Mouse (Mus musculus): ENCODE data around the gene Znrf2. TPM values are rescaled to one million over a fixed set of nuclear protein-coding genes. Genes with fewer than 3 reads are reported as not detected.
"Not testable (repeated sequence)": the region's sequence is repeated elsewhere in the genome, so short reads cannot be mapped to it uniquely, and the experiment has no call there.

The Znrf2 gene
- polyA plus RNA-seq, 1 experiment from 2014 or later: 5.2 TPM

- Histone ChIP-seq H3K4me1 (replicated peaks; ENCODE audit: control insufficient read depth, insufficient read depth) (0 out of 2 replicates have a peak, but pooled peaks cover 2% of the 10 kb centered on the region), H3K9ac (ENCODE audit: low read length) (no peak overlapping the region), H3K36me3 (ENCODE audit: control insufficient read depth, insufficient read depth, low read length) (no peaks in the 10 kb centered on the region), H3K27ac (replicated peaks) (no peak overlapping the region), H3K27me3 (ENCODE audit: control insufficient read depth, insufficient read depth, low read length) (no peaks in the 10 kb centered on the region), H3K9me3 (ENCODE audit: control insufficient read depth, low read length) (no peaks in the 10 kb centered on the region), H3K4me2 (replicated peaks; ENCODE audit: low read depth) (no peak overlapping the region), H3K4me3 (ENCODE audit: low read depth, low read length) (no peak overlapping the region)
- WGBS: 50% methylated on average over 4 of the region's 4 CpGs
- ATAC-seq (ENCODE audit: low FRiP score, low TSS enrichment) (no peak), DNase-seq (ENCODE audit: low spot score) (no peak)
- TF ChIP-seq EP300 (optimal IDR thresholded peaks at IDR 0.05) (no peak), CTCF (IDR thresholded peaks at IDR 0.05; ENCODE audit: low read depth) (no peak)
These were observed 2.6 kb downstream of the Znrf2 start for GRCm38 (mm10) chr6:54819272-54819671.

- ATAC-seq (ENCODE audit: low FRiP score, low TSS enrichment) (no peak), DNase-seq (ENCODE audit: low spot score) (no peak)
- 58% methylated on average over 3 of the region's 3 CpGs for WGBS
- Histone ChIP-seq H3K9me3 (ENCODE audit: control insufficient read depth, low read length) (no peaks in the 10 kb centered on the region), H3K27ac (replicated peaks) (no peak overlapping the region), H3K36me3 (ENCODE audit: control insufficient read depth, insufficient read depth, low read length) (no peaks in the 10 kb centered on the region), H3K9ac (ENCODE audit: low read length) (no peak overlapping the region), H3K4me1 (replicated peaks; ENCODE audit: control insufficient read depth, insufficient read depth) (0 out of 2 replicates have a peak, but pooled peaks cover 2% of the 10 kb centered on the region), H3K4me2 (replicated peaks; ENCODE audit: low read depth) (no peak overlapping the region), H3K4me3 (ENCODE audit: low read depth, low read length) (no peak overlapping the region), H3K27me3 (ENCODE audit: control insufficient read depth, insufficient read depth, low read length) (no peaks in the 10 kb centered on the region)
- TF ChIP-seq EP300 (optimal IDR thresholded peaks at IDR 0.05) (no peak), CTCF (IDR thresholded peaks at IDR 0.05; ENCODE audit: low read depth) (no peak)
These were observed 3.0 kb downstream of the Znrf2 start for GRCm38 (mm10) chr6:54819746-54820145.

DNA sequence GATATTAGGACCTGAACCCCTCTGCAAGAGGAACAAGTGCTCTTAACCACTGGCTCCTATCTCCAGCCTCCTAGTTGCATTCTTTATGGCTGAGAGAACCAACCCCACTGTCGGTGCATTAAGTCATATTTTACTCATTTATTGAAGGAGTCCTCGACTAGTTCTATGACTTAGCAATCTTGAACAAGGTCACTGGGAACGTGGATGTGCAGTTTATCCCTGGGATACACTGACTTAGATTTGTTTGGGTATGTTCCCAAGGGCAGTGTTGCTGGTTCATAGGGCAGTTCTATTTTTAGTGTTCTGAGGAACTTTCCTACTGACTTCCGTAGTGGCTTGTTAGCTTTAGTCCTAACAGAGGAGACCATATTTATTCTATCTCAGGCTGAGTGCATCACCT is 5.6 kb downstream of the Znrf2 start:
- ATAC-seq (ENCODE audit: low FRiP score, low TSS enrichment): no peak
- Histone ChIP-seq H3K9ac (ENCODE audit: low read length) (no peak overlapping the region), H3K9me3 (ENCODE audit: control insufficient read depth, low read length) (no peaks in the 10 kb centered on the region), H3K27ac (replicated peaks) (no peak overlapping the region), H3K27me3 (ENCODE audit: control insufficient read depth, insufficient read depth, low read length) (no peaks in the 10 kb centered on the region), H3K4me3 (ENCODE audit: low read depth, low read length) (no peak overlapping the region), H3K4me2 (replicated peaks; ENCODE audit: low read depth) (no peak overlapping the region), H3K36me3 (ENCODE audit: control insufficient read depth, insufficient read depth, low read length) (no peaks in the 10 kb centered on the region), H3K4me1 (replicated peaks; ENCODE audit: control insufficient read depth, insufficient read depth) (no peaks in the 10 kb centered on the region)
- TF ChIP-seq CTCF (IDR thresholded peaks at IDR 0.05; ENCODE audit: low read depth): no peak
- no peak for TF ChIP-seq EP300 (optimal IDR thresholded peaks at IDR 0.05)
- WGBS: 62% methylated on average over 4 of the region's 4 CpGs
- DNase-seq (ENCODE audit: low spot score): no peak

- H3K4me3 ChIP-seq (ENCODE audit: low read depth, low read length); H3K36me3 ChIP-seq (ENCODE audit: control insufficient read depth, insufficient read depth, low read length); H3K27ac ChIP-seq (replicated peaks); H3K9me3 ChIP-seq (ENCODE audit: control insufficient read depth, low read length); ATAC-seq (ENCODE audit: low FRiP score, low TSS enrichment); H3K9ac ChIP-seq (ENCODE audit: low read length); H3K4me2 ChIP-seq (replicated peaks; ENCODE audit: low read depth); H3K27me3 ChIP-seq (ENCODE audit: control insufficient read depth, insufficient read depth, low read length); H3K4me1 ChIP-seq (replicated peaks; ENCODE audit: control insufficient read depth, insufficient read depth); DNase-seq (ENCODE audit: low spot score): not testable (repeated sequence)
- WGBS: 79% methylated on average over 2 of the region's 2 CpGs
These were observed 7.8 kb downstream of the Znrf2 start for GRCm38 (mm10) chr6:54824561-54824960.

GRCm38 (mm10) chr6:54827481-54827880 is 10.8 kb downstream of the Znrf2 start:
- no peak overlapping the region for H3K9ac ChIP-seq (ENCODE audit: low read length)
- no peak for TF ChIP-seq EP300 (optimal IDR thresholded peaks at IDR 0.05)
- no peak for TF ChIP-seq CTCF (IDR thresholded peaks at IDR 0.05; ENCODE audit: low read depth)
- WGBS: 59% methylated on average over 5 of the region's 5 CpGs
- DNase-seq (ENCODE audit: low spot score) (no peak), ATAC-seq (ENCODE audit: low FRiP score, low TSS enrichment) (no peak)
- no peaks in the 10 kb centered on the region for H3K36me3 ChIP-seq (ENCODE audit: control insufficient read depth, insufficient read depth, low read length)
- H3K27me3 ChIP-seq (ENCODE audit: control insufficient read depth, insufficient read depth, low read length): no peaks in the 10 kb centered on the region
- H3K4me3 ChIP-seq (ENCODE audit: low read depth, low read length): no peak overlapping the region
- H3K27ac ChIP-seq (replicated peaks): no peak overlapping the region
- no peak overlapping the region for H3K4me2 ChIP-seq (replicated peaks; ENCODE audit: low read depth)
- no peaks in the 10 kb centered on the region for H3K4me1 ChIP-seq (replicated peaks; ENCODE audit: control insufficient read depth, insufficient read depth)
- no peaks in the 10 kb centered on the region for H3K9me3 ChIP-seq (ENCODE audit: control insufficient read depth, low read length)

DNA sequence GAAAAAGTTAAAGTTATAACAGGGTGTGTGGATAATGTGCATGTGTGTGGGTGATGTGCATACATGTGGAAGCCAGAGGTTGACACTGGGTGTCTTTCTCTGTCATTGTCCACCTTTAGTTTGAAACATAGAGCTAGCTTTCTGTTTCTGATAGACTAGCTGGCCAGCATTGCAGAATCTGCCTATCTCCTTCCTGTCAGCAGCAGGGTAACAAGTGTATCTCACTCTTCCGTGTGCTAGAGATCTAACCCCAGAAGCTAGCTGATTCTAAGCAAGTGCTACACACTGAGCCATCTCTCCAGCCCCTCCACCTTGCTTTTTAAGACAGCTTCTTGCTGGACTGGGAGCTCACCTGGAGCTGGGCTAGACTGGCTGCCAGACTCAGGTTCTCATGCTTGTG is 11.6 kb downstream of the Znrf2 start:
- ATAC-seq (ENCODE audit: low FRiP score, low TSS enrichment) (no peak), DNase-seq (ENCODE audit: low spot score) (no peak)
- Histone ChIP-seq H3K4me1 (replicated peaks; ENCODE audit: control insufficient read depth, insufficient read depth) (no peaks in the 10 kb centered on the region), H3K27ac (replicated peaks) (no peak overlapping the region), H3K27me3 (ENCODE audit: control insufficient read depth, insufficient read depth, low read length) (no peaks in the 10 kb centered on the region), H3K4me3 (ENCODE audit: low read depth, low read length) (no peak overlapping the region), H3K9ac (ENCODE audit: low read length) (no peak overlapping the region), H3K4me2 (replicated peaks; ENCODE audit: low read depth) (no peak overlapping the region), H3K9me3 (ENCODE audit: control insufficient read depth, low read length) (no peaks in the 10 kb centered on the region), H3K36me3 (ENCODE audit: control insufficient read depth, insufficient read depth, low read length) (no peaks in the 10 kb centered on the region)
- TF ChIP-seq CTCF (IDR thresholded peaks at IDR 0.05; ENCODE audit: low read depth): no peak
- no peak for TF ChIP-seq EP300 (optimal IDR thresholded peaks at IDR 0.05)
- WGBS: 91% methylated on average over 1 of the region's 1 CpGs

Data from stomach, postnatal 0 days (tissue).